In genomic region chr9:100471605-100471953, GRCm38 (mm10) we compare ENCODE assay signal across 12 mouse cellular contexts.
"Had no signal": no experiment of that assay in that cellular context is flagged by ENCODE, and none has a peak within 500 bp of the region (broad histone marks: within the 10 kb centered on the region; RNA-seq: fewer than 3 reads in every experiment).

No protein-coding gene starts in this region.

- H3K9ac ChIP-seq: limb, embryonic 12.5 days; liver, embryonic 14.5 days; lung, embryonic 15.5 days; neural tube, embryonic 15.5 days had no signal

- H3K9me3 ChIP-seq: lung, embryonic 15.5 days; neural tube, embryonic 15.5 days had no signal

- H3K27me3 ChIP-seq: limb, embryonic 12.5 days; lung, embryonic 15.5 days; neural tube, embryonic 15.5 days had no signal

- DNase-seq: liver; midbrain, embryonic 14.5 days; right cerebral cortex, adult 18-20 months; right cerebral cortex, postnatal 25 days; thymus, adult 18-20 months; thymus, postnatal 14 days had no signal

- H3K4me2 ChIP-seq: limb, embryonic 12.5 days; lung, embryonic 15.5 days; neural tube, embryonic 15.5 days had no signal

- H3K4me3 ChIP-seq: layer of hippocampus, adult 2 months; limb, embryonic 12.5 days; lung, embryonic 15.5 days; myocyte; neural tube, embryonic 15.5 days had no signal

- H3K27ac ChIP-seq: layer of hippocampus, adult 2 months; limb, embryonic 12.5 days; liver, embryonic 14.5 days; neural tube, embryonic 15.5 days had no signal

- H3K36me3 ChIP-seq: limb, embryonic 12.5 days; lung, embryonic 15.5 days; neural tube, embryonic 15.5 days had no signal
